In the genomic region with DNA sequence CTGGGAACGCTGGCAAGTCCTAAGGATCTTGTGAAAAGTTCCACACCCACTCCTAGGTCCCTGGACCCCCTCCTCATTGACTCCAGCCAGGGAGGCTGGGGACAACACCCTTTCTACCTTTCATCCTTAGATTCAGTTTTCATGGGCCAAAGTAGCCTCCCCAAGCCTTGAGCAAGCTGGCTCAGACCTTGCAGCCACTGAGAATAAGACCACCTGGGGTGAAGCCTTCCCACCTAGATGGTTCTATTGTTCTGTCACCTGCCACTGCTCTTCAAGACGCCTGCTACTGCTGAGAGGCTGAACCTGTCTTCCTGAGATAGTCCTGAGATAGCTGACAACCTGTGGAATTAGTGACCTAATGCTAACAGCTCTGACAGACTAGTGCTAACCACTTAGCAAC, we compare ENCODE assay signal across 16 mouse cellular contexts.
"Had no signal": no experiment of that assay in that cellular context is flagged by ENCODE, and none has a peak within 500 bp of the region (broad histone marks: within the 10 kb centered on the region; RNA-seq: fewer than 3 reads in every experiment).

No protein-coding gene starts in this region.

- H3K36me3 ChIP-seq: kidney, embryonic 15.5 days; limb, embryonic 10.5 days; limb, embryonic 13.5 days; liver, embryonic 15.5 days; midbrain, embryonic 12.5 days; midbrain, embryonic 15.5 days; neural tube, embryonic 13.5 days had no signal

- H3K27ac ChIP-seq: kidney, embryonic 15.5 days; layer of hippocampus, adult 2 months; limb, embryonic 10.5 days; limb, embryonic 13.5 days; liver, embryonic 15.5 days; midbrain, embryonic 12.5 days; midbrain, embryonic 15.5 days; neural tube, embryonic 13.5 days had no signal

- DNase-seq: kidney, adult 11 months; layer of hippocampus, adult 9-11 months; lung, adult 2 months; lung, postnatal 14 days; lung, postnatal 4 days; right cerebral cortex, postnatal 25 days; thymus, postnatal 25 days had no signal

- H3K9ac ChIP-seq: kidney, embryonic 15.5 days; limb, embryonic 13.5 days; liver, embryonic 15.5 days; midbrain, embryonic 12.5 days; midbrain, embryonic 15.5 days; neural tube, embryonic 13.5 days had no signal

- ATAC-seq: midbrain, embryonic 15.5 days had no signal

- H3K4me2 ChIP-seq: kidney, embryonic 15.5 days; limb, embryonic 13.5 days; liver, embryonic 15.5 days; midbrain, embryonic 12.5 days; midbrain, embryonic 15.5 days; neural tube, embryonic 13.5 days had no signal

- H3K9me3 ChIP-seq: kidney, embryonic 15.5 days; limb, embryonic 10.5 days; limb, embryonic 13.5 days; liver, embryonic 15.5 days; midbrain, embryonic 12.5 days; midbrain, embryonic 15.5 days; neural tube, embryonic 13.5 days had no signal

- H3K27me3 ChIP-seq: kidney, embryonic 15.5 days; limb, embryonic 13.5 days; liver, embryonic 15.5 days; midbrain, embryonic 15.5 days had no signal

- H3K4me3 ChIP-seq: kidney, embryonic 15.5 days; layer of hippocampus, adult 2 months; limb, embryonic 10.5 days; limb, embryonic 13.5 days; liver, embryonic 15.5 days; midbrain, embryonic 12.5 days; midbrain, embryonic 15.5 days; myocyte; neural tube, embryonic 13.5 days had no signal
